In the genomic region with DNA sequence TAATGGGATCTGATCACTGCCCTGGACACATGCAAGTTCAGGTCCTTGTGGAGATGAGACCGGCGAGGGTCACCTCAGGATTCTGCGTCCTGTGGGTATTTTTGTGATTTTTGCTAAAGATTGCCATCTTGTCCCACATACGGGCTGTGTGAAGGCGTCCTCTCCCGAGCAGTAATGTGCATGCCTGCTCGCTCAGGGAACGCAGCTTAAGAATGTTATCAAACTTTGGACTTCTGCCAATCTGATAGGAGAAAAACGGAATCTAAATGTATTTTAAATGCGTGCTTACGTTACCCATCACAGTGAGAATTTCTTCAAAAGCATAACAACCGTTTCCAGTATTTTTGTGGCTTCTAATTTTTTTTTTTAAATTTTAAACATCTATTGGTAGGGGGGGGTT, we compare ENCODE assay signal across 19 mouse cellular contexts. TPM values are rescaled to one million over a fixed set of nuclear protein-coding genes. Genes with fewer than 3 reads are reported as not detected.
"Had no signal": no experiment of that assay in that cellular context is flagged by ENCODE, and none has a peak within 500 bp of the region (broad histone marks: within the 10 kb centered on the region; RNA-seq: fewer than 3 reads in every experiment).

No protein-coding gene starts in this region.

- ATAC-seq: liver, embryonic 12.5 days had no signal

- H3K9ac ChIP-seq: kidney, embryonic 15.5 days; limb, embryonic 15.5 days; liver, embryonic 12.5 days; lung, embryonic 15.5 days; midbrain, embryonic 12.5 days had no signal

- H3K27ac ChIP-seq: kidney, embryonic 15.5 days; limb, embryonic 15.5 days; liver, embryonic 12.5 days; lung, embryonic 15.5 days; midbrain, embryonic 12.5 days; stomach, postnatal 0 days had no signal

- H3K4me2 ChIP-seq: kidney, embryonic 15.5 days; limb, embryonic 15.5 days; liver, embryonic 12.5 days; lung, embryonic 15.5 days; midbrain, embryonic 12.5 days had no signal

- H3K9me3 ChIP-seq: kidney, embryonic 15.5 days; limb, embryonic 15.5 days; liver, embryonic 12.5 days; lung, embryonic 15.5 days; midbrain, embryonic 12.5 days had no signal

- H3K4me1 ChIP-seq: liver, embryonic 12.5 days; midbrain, embryonic 12.5 days had no signal

- DNase-seq: kidney, adult 2 months; kidney, postnatal 14 days; right cerebral cortex, postnatal 25 days; thymus, adult 18-20 months; thymus, postnatal 14 days had no signal

- H3K36me3 ChIP-seq: kidney, embryonic 15.5 days; limb, embryonic 15.5 days; liver, embryonic 12.5 days; lung, embryonic 15.5 days; midbrain, embryonic 12.5 days had no signal

- H3K4me3 ChIP-seq: kidney, embryonic 15.5 days; limb, embryonic 15.5 days; liver, embryonic 12.5 days; lung, embryonic 15.5 days; midbrain, embryonic 12.5 days had no signal

- H3K27me3 ChIP-seq: lung, embryonic 15.5 days had no signal

RNA-seq across cellular contexts. Expression of a gene that starts 35.3 kb away (rescaled TPM):
- total RNA-seq: left cerebral cortex, adult 18-20 months; megakaryocyte-erythroid progenitor cell, adult 5-6 weeks had no signal
- polyA plus RNA-seq: large intestine, adult 2 months; limb, embryonic 11.5 days; limb, embryonic 15.5 days; liver, embryonic 12.5 days; liver, embryonic 16.5 days; lung, embryonic 15.5 days; midbrain, embryonic 12.5 days; midbrain, postnatal 0 days; neural tube, embryonic 14.5 days; stomach, postnatal 0 days; urinary bladder, adult 2 months had no signal

RNA-seq across cellular contexts. Expression of a gene that starts 47.7 kb away (rescaled TPM):
- total RNA-seq: megakaryocyte-erythroid progenitor cell, adult 5-6 weeks had no signal
- polyA plus RNA-seq: limb, embryonic 11.5 days; liver, embryonic 12.5 days had no signal
